Mouse (Mus musculus): ENCODE results near the gene Kdm5a. TPM values are rescaled to one million over a fixed set of nuclear protein-coding genes. Genes with fewer than 3 reads are reported as not detected.

Kdm5a gene
- total and polyA plus RNA-seq, 3 experiments = 32.3 to 137 (median 87.3) TPM

- DNase-seq (ENCODE audit: low spot score) (no peak), ATAC-seq (ENCODE audit: extremely low read depth, insufficient number of reproducible peaks, low FRiP score, poor library complexity, severe bottlenecking) (no peak)
- Histone ChIP-seq H3K4me3 (ENCODE audit: low read depth, low read length) (no peak overlapping the region), H3K4me1 (ENCODE audit: insufficient read depth, low read depth, low read length) (peaks cover 26% of the 10 kb centered on the region), H3K27me3 (ENCODE audit: insufficient read depth, low read length) (no peaks in the 10 kb centered on the region), H3K36me3 (replicated peaks) (peaks cover 68% of the 10 kb centered on the region), H3K9me3 (replicated peaks) (no peaks in the 10 kb centered on the region)
- TF ChIP-seq GATA2 (IDR thresholded peaks at IDR 0.05; ENCODE audit: borderline replicate concordance, low read depth, low read length) = no peak
- no peak for TF ChIP-seq TAL1 (conservative IDR thresholded peaks at IDR 0.05; ENCODE audit: low read depth, low read length)
- no peak for TF ChIP-seq POLR2AphosphoS5 (IDR thresholded peaks at IDR 0.05; ENCODE audit: insufficient replicate concordance, low read depth, low read length)
- TF ChIP-seq CTCF (IDR thresholded peaks at IDR 0.05; ENCODE audit: low read depth, low read length) = no peak
- TF ChIP-seq GATA1 (IDR thresholded peaks at IDR 0.05; ENCODE audit: borderline replicate concordance, low read length) = no peak
Measured at GRCm38 (mm10) chr6:120472455-120473140, 108.7 kb downstream of the Kdm5a start.

GRCm38 (mm10) chr6:120473427-120473826 is 109.5 kb downstream of the Kdm5a start:
- Histone ChIP-seq H3K4me1 (ENCODE audit: insufficient read depth, low read depth, low read length) (peaks cover 23% of the 10 kb centered on the region), H3K36me3 (replicated peaks) (peaks cover 72% of the 10 kb centered on the region), H3K9me3 (replicated peaks) (no peaks in the 10 kb centered on the region), H3K27me3 (ENCODE audit: insufficient read depth, low read length) (no peaks in the 10 kb centered on the region), H3K4me3 (ENCODE audit: low read depth, low read length) (no peak overlapping the region)
- TF ChIP-seq POLR2AphosphoS5 (IDR thresholded peaks at IDR 0.05; ENCODE audit: insufficient replicate concordance, low read depth, low read length) (no peak), TAL1 (conservative IDR thresholded peaks at IDR 0.05; ENCODE audit: low read depth, low read length) (no peak), GATA1 (IDR thresholded peaks at IDR 0.05; ENCODE audit: borderline replicate concordance, low read length) (no peak), CTCF (IDR thresholded peaks at IDR 0.05; ENCODE audit: low read depth, low read length) (no peak)
- ATAC-seq (ENCODE audit: extremely low read depth, insufficient number of reproducible peaks, low FRiP score, poor library complexity, severe bottlenecking) (no peak), DNase-seq (ENCODE audit: low spot score) (no peak)

- no peak for DNase-seq (ENCODE audit: low spot score)
- peaks cover 87% of the 10 kb centered on the region for H3K36me3 ChIP-seq (replicated peaks)
- TF ChIP-seq TAL1 (conservative IDR thresholded peaks at IDR 0.05; ENCODE audit: low read depth, low read length) = no peak
- no peak for TF ChIP-seq CTCF (IDR thresholded peaks at IDR 0.05; ENCODE audit: low read depth, low read length)
- no peak for TF ChIP-seq POLR2AphosphoS5 (IDR thresholded peaks at IDR 0.05; ENCODE audit: insufficient replicate concordance, low read depth, low read length)
- TF ChIP-seq GATA1 (IDR thresholded peaks at IDR 0.05; ENCODE audit: borderline replicate concordance, low read length) = no peak
- no peak for TF ChIP-seq GATA2 (IDR thresholded peaks at IDR 0.05; ENCODE audit: borderline replicate concordance, low read depth, low read length)
- ATAC-seq (ENCODE audit: extremely low read depth, insufficient number of reproducible peaks, low FRiP score, poor library complexity, severe bottlenecking) = no peak
- H3K27me3 ChIP-seq (ENCODE audit: insufficient read depth, low read length) = no peaks in the 10 kb centered on the region
- H3K4me1 ChIP-seq (ENCODE audit: insufficient read depth, low read depth, low read length) = peaks cover 17% of the 10 kb centered on the region
- H3K9me3 ChIP-seq (replicated peaks) = no peaks in the 10 kb centered on the region
- H3K4me3 ChIP-seq (ENCODE audit: low read depth, low read length) = no peak overlapping the region
Measured at GRCm38 (mm10) chr6:120475288-120475687, 111.4 kb downstream of the Kdm5a start.

- ATAC-seq (ENCODE audit: extremely low read depth, insufficient number of reproducible peaks, low FRiP score, poor library complexity, severe bottlenecking) = no peak
- peaks cover 95% of the 10 kb centered on the region for H3K36me3 ChIP-seq (replicated peaks)
Measured at GRCm38 (mm10) chr6:120479302-120479701, 115.4 kb downstream of the Kdm5a start.

GRCm38 (mm10) chr6:120480361-120480760 is 116.4 kb downstream of the Kdm5a start:
- DNase-seq (ENCODE audit: low spot score) = no peak
- Histone ChIP-seq H3K27me3 (ENCODE audit: insufficient read depth, low read length) (no peaks in the 10 kb centered on the region), H3K9me3 (replicated peaks) (no peaks in the 10 kb centered on the region), H3K4me3 (ENCODE audit: low read depth, low read length) (no peak overlapping the region), H3K4me1 (ENCODE audit: insufficient read depth, low read depth, low read length) (peaks cover 19% of the 10 kb centered on the region), H3K36me3 (replicated peaks) (peaks cover 87% of the 10 kb centered on the region)
- TF ChIP-seq GATA1 (IDR thresholded peaks at IDR 0.05; ENCODE audit: borderline replicate concordance, low read length) (no peak), POLR2AphosphoS5 (IDR thresholded peaks at IDR 0.05; ENCODE audit: insufficient replicate concordance, low read depth, low read length) (no peak), TAL1 (conservative IDR thresholded peaks at IDR 0.05; ENCODE audit: low read depth, low read length) (no peak), CTCF (IDR thresholded peaks at IDR 0.05; ENCODE audit: low read depth, low read length) (no peak), GATA2 (IDR thresholded peaks at IDR 0.05; ENCODE audit: borderline replicate concordance, low read depth, low read length) (no peak)
- no peak for ATAC-seq (ENCODE audit: extremely low read depth, insufficient number of reproducible peaks, low FRiP score, poor library complexity, severe bottlenecking)

More at GRCm38 (mm10) chr6:120479302-120479701, 115.4 kb downstream of the Kdm5a start:
- Histone ChIP-seq H3K4me1 (ENCODE audit: insufficient read depth, low read depth, low read length) (peaks cover 12% of the 10 kb centered on the region; the same call in 1 of the 2 replicates), H3K4me3 (ENCODE audit: low read depth, low read length) (no peak overlapping the region), H3K27me3 (ENCODE audit: insufficient read depth, low read length) (no peaks in the 10 kb centered on the region), H3K9me3 (replicated peaks) (no peaks in the 10 kb centered on the region)
- no peak for DNase-seq (ENCODE audit: low spot score)
- no peak for TF ChIP-seq POLR2AphosphoS5 (IDR thresholded peaks at IDR 0.05; ENCODE audit: insufficient replicate concordance, low read depth, low read length)
- no peak for TF ChIP-seq CTCF (IDR thresholded peaks at IDR 0.05; ENCODE audit: low read depth, low read length)
- TF ChIP-seq GATA1 (IDR thresholded peaks at IDR 0.05; ENCODE audit: borderline replicate concordance, low read length) = no peak
- no peak for TF ChIP-seq GATA2 (IDR thresholded peaks at IDR 0.05; ENCODE audit: borderline replicate concordance, low read depth, low read length)
- TF ChIP-seq TAL1 (conservative IDR thresholded peaks at IDR 0.05; ENCODE audit: low read depth, low read length) = no peak

- Histone ChIP-seq H3K4me3 (ENCODE audit: low read depth, low read length) (no peak overlapping the region), H3K36me3 (replicated peaks) (peaks cover 75% of the 10 kb centered on the region), H3K4me1 (ENCODE audit: insufficient read depth, low read depth, low read length) (peaks cover 19% of the 10 kb centered on the region), H3K27me3 (ENCODE audit: insufficient read depth, low read length) (no peaks in the 10 kb centered on the region; the same call in 1 of the 2 replicates), H3K9me3 (replicated peaks) (no peaks in the 10 kb centered on the region)
- no peak for TF ChIP-seq POLR2AphosphoS5 (IDR thresholded peaks at IDR 0.05; ENCODE audit: insufficient replicate concordance, low read depth, low read length)
- TF ChIP-seq GATA2 (IDR thresholded peaks at IDR 0.05; ENCODE audit: borderline replicate concordance, low read depth, low read length) = no peak
- TF ChIP-seq TAL1 (conservative IDR thresholded peaks at IDR 0.05; ENCODE audit: low read depth, low read length) = no peak
- 0 out of 2 replicates have a peak, but pooled peaks have one; percentile 15 for TF ChIP-seq CTCF (IDR thresholded peaks at IDR 0.05; ENCODE audit: low read depth, low read length)
- no peak for TF ChIP-seq GATA1 (IDR thresholded peaks at IDR 0.05; ENCODE audit: borderline replicate concordance, low read length)
- DNase-seq (ENCODE audit: low spot score) = no peak
- ATAC-seq (ENCODE audit: extremely low read depth, insufficient number of reproducible peaks, low FRiP score, poor library complexity, severe bottlenecking) = no peak
Measured at GRCm38 (mm10) chr6:120481538-120481937, 117.6 kb downstream of the Kdm5a start.

Measured in G1E (cell line).